Mouse (Mus musculus): ENCODE data around the gene Ttc39b.

DNA sequence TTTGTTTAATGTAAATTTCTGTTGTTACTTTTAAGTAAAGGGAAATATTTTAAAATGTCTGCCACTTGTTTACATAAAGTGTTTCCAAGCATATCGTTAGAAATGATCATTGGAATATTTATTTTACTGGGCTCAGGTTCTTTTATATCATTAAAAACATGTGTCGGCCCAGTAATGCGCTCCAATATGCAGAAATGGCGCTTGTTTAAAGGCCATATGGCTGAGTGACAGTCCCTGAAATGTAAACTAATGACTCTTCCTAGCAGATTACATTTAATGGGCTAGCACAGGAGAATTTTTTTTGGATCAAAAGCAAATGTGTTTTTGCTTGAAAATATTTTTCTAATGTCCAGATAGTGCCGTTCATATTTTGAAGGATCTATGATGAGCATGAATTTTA is 86.4 kb downstream of the Ttc39b start:
- no peak for TF ChIP-seq POLR2A (IDR thresholded peaks at IDR 0.05; ENCODE audit: low read depth, low read length)
- no peak for TF ChIP-seq CTCF (IDR thresholded peaks at IDR 0.05; ENCODE audit: extremely low read depth, insufficient read depth, insufficient read length, insufficient replicate concordance)

Data from spleen, adult 2 months (tissue).